Mouse (Mus musculus): ENCODE measurements around the gene Ugt2b35.
"Not testable (repeated sequence)": the region's sequence is repeated elsewhere in the genome, so short reads cannot be mapped to it uniquely, and the experiment has no call there.

Gene Ugt2b35

GRCm38 (mm10) chr5:87000395-87001073 is at the start of gene Ugt2b35:
TSS of gene Ugt2b35 (plus strand) at chr5:87000860.
- Histone ChIP-seq H3K4me1 (replicated peaks; ENCODE audit: low read depth, low read length) (no peaks in the 10 kb centered on the region), H3K4me3 (replicated peaks; ENCODE audit: low read length) (no peak within 1 kb of the TSS), H3K27me3 (ENCODE audit: insufficient read depth, low read length) (no peaks in the 10 kb centered on the region), H3K9me3 (ENCODE audit: low read length) (no peaks in the 10 kb centered on the region), H3K36me3 (ENCODE audit: insufficient read depth, low read length) (no peaks in the 10 kb centered on the region)
- no peak for TF ChIP-seq POU5F1 (IDR thresholded peaks at IDR 0.05; ENCODE audit: borderline replicate concordance, low read length)
- no peak for TF ChIP-seq CTCF (conservative IDR thresholded peaks at IDR 0.05; ENCODE audit: low read length)
- TF ChIP-seq NANOG (IDR thresholded peaks at IDR 0.05; ENCODE audit: borderline replicate concordance, low read length): no peak

GRCm38 (mm10) chr5:86960504-86960903 is 40.2 kb upstream of the Ugt2b35 start:
- TF ChIP-seq NANOG (IDR thresholded peaks at IDR 0.05; ENCODE audit: borderline replicate concordance, low read length) (no peak), POU5F1 (IDR thresholded peaks at IDR 0.05; ENCODE audit: borderline replicate concordance, low read length) (no peak), CTCF (conservative IDR thresholded peaks at IDR 0.05; ENCODE audit: low read length) (no peak)
- no peaks in the 10 kb centered on the region for H3K36me3 ChIP-seq (ENCODE audit: insufficient read depth, low read length)
- H3K4me3 ChIP-seq (replicated peaks; ENCODE audit: low read length): no peak overlapping the region
- H3K9me3 ChIP-seq (ENCODE audit: low read length): peaks cover 11% of the 10 kb centered on the region
- H3K27me3 ChIP-seq (ENCODE audit: insufficient read depth, low read length): no peaks in the 10 kb centered on the region
- no peaks in the 10 kb centered on the region for H3K4me1 ChIP-seq (replicated peaks; ENCODE audit: low read depth, low read length)

- H3K4me3 ChIP-seq (replicated peaks; ENCODE audit: low read length): no peak overlapping the region
- no peaks in the 10 kb centered on the region for H3K27me3 ChIP-seq (ENCODE audit: insufficient read depth, low read length)
- TF ChIP-seq POU5F1 (IDR thresholded peaks at IDR 0.05; ENCODE audit: borderline replicate concordance, low read length) (no peak), NANOG (IDR thresholded peaks at IDR 0.05; ENCODE audit: borderline replicate concordance, low read length) (no peak), CTCF (conservative IDR thresholded peaks at IDR 0.05; ENCODE audit: low read length) (no peak)
- H3K9me3 ChIP-seq (ENCODE audit: low read length): peaks cover 11% of the 10 kb centered on the region
- H3K4me1 ChIP-seq (replicated peaks; ENCODE audit: low read depth, low read length): no peaks in the 10 kb centered on the region
- H3K36me3 ChIP-seq (ENCODE audit: insufficient read depth, low read length): no peaks in the 10 kb centered on the region
These were observed 38.9 kb upstream of the Ugt2b35 start for GRCm38 (mm10) chr5:86961587-86962358.

GRCm38 (mm10) chr5:86962849-86963248 is 37.8 kb upstream of the Ugt2b35 start:
- H3K27me3 ChIP-seq (ENCODE audit: insufficient read depth, low read length); H3K36me3 ChIP-seq (ENCODE audit: insufficient read depth, low read length); H3K4me1 ChIP-seq (replicated peaks; ENCODE audit: low read depth, low read length); H3K4me3 ChIP-seq (replicated peaks; ENCODE audit: low read length): not testable (repeated sequence)
- H3K9me3 ChIP-seq (ENCODE audit: low read length): peaks cover 11% of the 10 kb centered on the region

- not testable (repeated sequence) for H3K9me3 ChIP-seq (ENCODE audit: low read length)
These were observed 33.4 kb upstream of the Ugt2b35 start for GRCm38 (mm10) chr5:86967271-86967670.

GRCm38 (mm10) chr5:87004735-87005134 is 4.1 kb downstream of the Ugt2b35 start:
- no peaks in the 10 kb centered on the region for H3K27me3 ChIP-seq (ENCODE audit: insufficient read depth, low read length)
- no peak overlapping the region for H3K4me3 ChIP-seq (replicated peaks; ENCODE audit: low read length)
- no peaks in the 10 kb centered on the region for H3K36me3 ChIP-seq (ENCODE audit: insufficient read depth, low read length)
- H3K4me1 ChIP-seq (replicated peaks; ENCODE audit: low read depth, low read length): no peaks in the 10 kb centered on the region
- TF ChIP-seq CTCF (conservative IDR thresholded peaks at IDR 0.05; ENCODE audit: low read length) (no peak), POU5F1 (IDR thresholded peaks at IDR 0.05; ENCODE audit: borderline replicate concordance, low read length) (no peak), NANOG (IDR thresholded peaks at IDR 0.05; ENCODE audit: borderline replicate concordance, low read length) (no peak)
- H3K9me3 ChIP-seq (ENCODE audit: low read length): no peaks in the 10 kb centered on the region

More at GRCm38 (mm10) chr5:86967271-86967670, 33.4 kb upstream of the Ugt2b35 start:
- not testable (repeated sequence) for H3K4me1 ChIP-seq (replicated peaks; ENCODE audit: low read depth, low read length); H3K27me3 ChIP-seq (ENCODE audit: insufficient read depth, low read length); H3K4me3 ChIP-seq (replicated peaks; ENCODE audit: low read length); H3K36me3 ChIP-seq (ENCODE audit: insufficient read depth, low read length)

GRCm38 (mm10) chr5:87015477-87015876 is 14.8 kb downstream of the Ugt2b35 start:
- Histone ChIP-seq H3K4me1 (replicated peaks; ENCODE audit: low read depth, low read length) (no peaks in the 10 kb centered on the region), H3K36me3 (ENCODE audit: insufficient read depth, low read length) (no peaks in the 10 kb centered on the region), H3K27me3 (ENCODE audit: insufficient read depth, low read length) (no peaks in the 10 kb centered on the region), H3K4me3 (replicated peaks; ENCODE audit: low read length) (no peak overlapping the region), H3K9me3 (ENCODE audit: low read length) (no peaks in the 10 kb centered on the region)
- no peak for TF ChIP-seq CTCF (conservative IDR thresholded peaks at IDR 0.05; ENCODE audit: low read length)
- TF ChIP-seq POU5F1 (IDR thresholded peaks at IDR 0.05; ENCODE audit: borderline replicate concordance, low read length): no peak
- no peak for TF ChIP-seq NANOG (IDR thresholded peaks at IDR 0.05; ENCODE audit: borderline replicate concordance, low read length)

GRCm38 (mm10) chr5:87027359-87027758 is 26.7 kb downstream of the Ugt2b35 start:
- H3K9me3 ChIP-seq (ENCODE audit: low read length): peaks cover 8% of the 10 kb centered on the region
- H3K4me3 ChIP-seq (replicated peaks; ENCODE audit: low read length): no peak overlapping the region
- H3K27me3 ChIP-seq (ENCODE audit: insufficient read depth, low read length): no peaks in the 10 kb centered on the region
- H3K36me3 ChIP-seq (ENCODE audit: insufficient read depth, low read length): no peaks in the 10 kb centered on the region
- H3K4me1 ChIP-seq (replicated peaks; ENCODE audit: low read depth, low read length): no peaks in the 10 kb centered on the region
- TF ChIP-seq POU5F1 (IDR thresholded peaks at IDR 0.05; ENCODE audit: borderline replicate concordance, low read length): no peak
- TF ChIP-seq NANOG (IDR thresholded peaks at IDR 0.05; ENCODE audit: borderline replicate concordance, low read length): no peak
- TF ChIP-seq CTCF (conservative IDR thresholded peaks at IDR 0.05; ENCODE audit: low read length): no peak

GRCm38 (mm10) chr5:87030624-87031023 is 30.0 kb downstream of the Ugt2b35 start:
- Histone ChIP-seq H3K36me3 (ENCODE audit: insufficient read depth, low read length) (no peaks in the 10 kb centered on the region), H3K4me1 (replicated peaks; ENCODE audit: low read depth, low read length) (no peaks in the 10 kb centered on the region), H3K9me3 (ENCODE audit: low read length) (peaks cover 10% of the 10 kb centered on the region), H3K27me3 (ENCODE audit: insufficient read depth, low read length) (no peaks in the 10 kb centered on the region), H3K4me3 (replicated peaks; ENCODE audit: low read length) (no peak overlapping the region)
- no peak for TF ChIP-seq CTCF (conservative IDR thresholded peaks at IDR 0.05; ENCODE audit: low read length)
- TF ChIP-seq NANOG (IDR thresholded peaks at IDR 0.05; ENCODE audit: borderline replicate concordance, low read length): no peak
- no peak for TF ChIP-seq POU5F1 (IDR thresholded peaks at IDR 0.05; ENCODE audit: borderline replicate concordance, low read length)

All from E14TG2a.4 (cell line).